Mouse (Mus musculus): ENCODE measurements around the gene Mss51. TPM values are rescaled to one million over a fixed set of nuclear protein-coding genes. Genes with fewer than 3 reads are reported as not detected.

The Mss51 gene
- 1.4 and 1.9 TPM in 2 replicates for polyA plus RNA-seq (2015; fragmentation: Nextera tagmentation; extraction: Ambion mirVana)

DNA sequence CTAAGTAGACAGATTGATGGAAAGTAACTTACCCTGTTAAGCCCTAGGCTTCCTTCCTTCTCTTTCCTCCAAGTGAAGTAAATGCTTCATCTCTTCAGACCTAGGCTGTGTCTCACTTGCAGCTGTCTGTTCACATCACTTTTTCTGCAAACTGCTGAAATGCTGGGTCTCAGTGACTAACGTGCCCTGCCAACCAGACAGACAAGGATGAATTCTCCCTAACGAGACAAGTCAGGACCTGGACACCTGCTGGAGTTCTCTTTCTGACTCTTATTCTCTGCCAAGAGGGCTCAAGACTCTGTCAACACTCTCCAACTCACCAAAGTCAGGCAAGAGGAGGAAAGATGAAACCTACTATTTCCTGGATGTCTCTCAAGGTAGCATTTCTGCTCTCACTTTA, at the start of gene Mss51:
TSS of gene Mss51 (minus strand) at position 299 of the 400 bp plus-strand sequence.
- DNase-seq (ENCODE audit: low spot score), result no peak

DNA sequence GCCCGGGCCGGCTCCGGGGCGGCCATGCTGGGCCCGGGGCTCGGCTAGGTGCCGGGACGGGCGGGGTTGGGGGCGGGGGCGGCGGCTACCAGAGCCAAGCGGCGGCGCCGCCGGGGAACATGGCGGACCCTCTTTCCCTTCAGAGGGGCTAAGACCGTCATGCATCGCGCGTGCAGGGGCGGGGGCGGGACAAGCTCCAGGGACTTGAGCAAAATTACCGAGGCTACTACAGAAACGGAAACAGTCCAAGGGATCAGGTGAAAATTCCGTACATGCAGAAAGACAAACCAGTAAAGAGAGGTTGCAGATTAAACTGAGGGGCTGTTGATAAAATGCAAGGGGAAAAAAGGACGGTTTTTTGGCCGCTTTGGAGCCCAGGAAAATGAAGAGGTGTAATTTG, 49.7 kb upstream of the Mss51 start, which contains the start of gene Ppp3cb:
TSS of gene Ppp3cb (minus strand) at position 159 of the 400 bp plus-strand sequence.
- DNase-seq (ENCODE audit: low spot score), result peak; percentile 93

DNA sequence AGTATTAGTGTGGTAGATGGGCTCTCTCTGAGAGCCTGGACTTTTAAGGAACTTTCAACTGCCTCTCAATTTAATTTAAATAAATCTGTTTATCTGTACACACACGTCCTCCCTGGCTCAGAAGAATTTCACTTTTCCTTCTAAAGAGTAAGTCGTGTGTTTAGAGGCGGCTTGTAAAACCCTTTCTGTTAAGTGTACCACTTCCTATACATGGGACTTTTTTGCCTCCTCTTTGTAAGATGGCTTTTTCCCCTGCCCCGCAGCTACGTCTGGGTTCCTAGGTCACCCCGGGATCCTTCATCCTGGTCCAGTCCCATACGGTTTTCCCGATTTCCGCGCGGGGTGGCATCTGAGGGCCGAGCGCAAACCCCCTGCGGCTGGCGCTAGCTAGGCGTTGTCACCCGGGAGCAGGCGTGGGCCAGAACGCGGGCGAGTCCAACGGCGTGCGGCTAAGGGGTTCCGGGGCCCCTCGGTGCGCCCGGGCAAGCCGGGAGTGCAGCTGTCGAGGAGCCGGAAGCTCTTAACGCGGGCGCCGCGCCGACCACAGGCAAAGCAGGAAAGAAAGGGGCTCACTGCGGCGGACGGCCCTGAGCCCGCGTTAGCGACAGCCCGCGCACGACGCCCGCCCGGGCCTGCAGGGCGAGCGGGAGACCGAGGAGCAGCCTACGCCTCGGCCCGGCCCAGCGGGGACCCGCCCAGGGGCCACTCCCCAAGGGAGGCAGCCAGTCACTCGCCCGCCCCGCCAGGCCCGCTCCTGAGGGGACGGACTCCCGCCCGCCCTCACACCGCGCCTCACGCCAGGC, 49.0 kb upstream of the Mss51 start:
- DNase-seq (ENCODE audit: low spot score), result peak; percentile 90

DNA sequence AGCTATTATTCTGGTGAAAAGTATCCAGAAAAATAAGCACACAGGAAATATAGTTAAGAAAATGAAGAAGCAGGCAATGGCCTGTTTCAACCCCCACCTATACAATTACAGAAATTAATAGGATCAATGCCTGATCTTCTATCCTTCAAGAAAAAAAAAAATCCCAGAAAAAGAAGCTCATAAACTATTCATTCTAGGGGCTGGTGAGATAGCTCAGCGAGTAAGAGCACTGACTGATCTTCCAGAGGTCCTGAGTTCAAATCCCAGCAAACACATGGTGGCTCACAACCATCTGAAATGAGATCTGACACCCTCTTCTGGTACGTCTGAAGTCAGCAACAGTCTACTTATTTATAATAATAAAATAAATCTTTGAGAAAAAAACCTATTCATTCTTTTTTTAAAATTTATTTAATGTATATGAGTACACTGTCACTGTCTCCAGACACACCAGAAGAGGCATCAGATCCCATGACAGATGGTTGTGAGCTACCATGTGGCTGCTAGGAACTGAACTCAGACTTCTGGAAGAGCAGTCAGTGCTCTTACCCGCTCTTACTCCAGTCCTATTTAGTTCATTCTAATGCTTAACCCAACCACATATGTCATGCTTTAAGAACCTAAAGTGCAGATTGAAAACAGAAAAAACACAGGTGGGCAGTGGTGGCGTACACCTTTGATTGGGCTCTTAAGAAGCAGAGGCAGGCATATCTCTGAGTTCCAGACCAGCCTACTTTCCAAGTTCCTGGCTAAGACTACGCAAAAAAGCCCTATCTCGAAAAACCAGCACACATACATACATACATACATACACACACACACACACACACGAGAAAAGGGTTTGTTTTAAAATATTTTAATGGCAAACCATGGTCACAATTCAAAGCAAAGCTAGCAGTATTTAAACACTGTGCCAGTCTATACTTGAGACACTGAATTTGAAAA, 48.0 kb upstream of the Mss51 start:
- DNase-seq (ENCODE audit: low spot score), result no peak

DNA sequence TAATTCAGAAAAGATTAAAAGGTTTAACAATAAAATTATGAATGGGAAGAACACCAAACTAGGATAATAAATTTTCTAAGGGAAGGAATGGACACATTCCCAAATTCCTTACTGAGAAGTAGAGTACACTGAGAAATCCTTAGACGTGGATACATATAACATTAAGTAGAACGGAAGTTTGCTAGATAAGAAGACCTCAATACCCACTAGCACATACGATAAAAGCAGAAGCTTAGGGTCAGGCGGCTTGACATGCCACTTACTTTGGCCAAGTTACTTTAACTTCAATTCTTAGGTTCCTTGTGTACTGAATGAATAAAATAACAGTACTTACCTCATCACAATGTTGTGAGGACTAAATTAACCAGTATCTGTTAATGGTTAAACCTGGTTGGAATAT, 32.9 kb upstream of the Mss51 start:
- DNase-seq (ENCODE audit: low spot score), result no peak

DNA sequence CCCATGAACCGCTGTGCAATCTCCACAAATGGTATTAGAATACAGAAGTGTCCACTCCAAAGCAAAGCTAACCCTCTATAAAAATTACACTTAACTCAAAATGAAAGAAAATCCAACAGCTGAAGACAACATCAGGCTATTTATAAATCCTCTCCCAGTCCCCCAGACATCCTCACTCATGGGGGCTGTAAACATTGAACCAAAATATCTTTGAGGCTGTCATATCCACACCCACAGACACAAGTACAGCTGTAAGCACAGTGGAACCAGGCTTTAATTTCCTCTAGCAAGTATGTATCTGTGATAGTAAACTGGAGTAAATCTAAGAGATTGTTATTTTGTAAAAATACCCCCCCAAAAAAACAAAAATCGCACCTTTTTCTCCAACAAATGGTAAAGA, 23.5 kb upstream of the Mss51 start:
- DNase-seq (ENCODE audit: low spot score), result no peak

DNA sequence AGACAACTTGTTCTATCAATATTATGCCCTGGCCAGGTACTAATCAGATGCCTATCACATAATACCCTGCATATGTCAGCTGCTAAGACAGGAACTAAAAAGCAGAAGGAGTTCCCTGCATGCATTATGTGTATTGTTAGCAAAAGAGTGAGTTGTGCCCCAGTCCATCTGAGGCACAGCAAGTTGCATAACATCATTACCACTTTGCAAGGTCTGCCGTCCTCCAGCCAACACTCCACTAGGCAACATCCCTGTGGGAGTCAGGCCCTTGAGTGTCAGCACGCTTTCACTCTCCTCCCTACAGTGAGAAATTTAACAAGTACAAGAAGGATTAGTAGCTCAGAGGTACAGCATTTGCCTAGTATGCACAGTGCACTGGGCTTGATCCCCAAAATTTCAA, 11.7 kb upstream of the Mss51 start:
- no peak for DNase-seq (ENCODE audit: low spot score)

DNA sequence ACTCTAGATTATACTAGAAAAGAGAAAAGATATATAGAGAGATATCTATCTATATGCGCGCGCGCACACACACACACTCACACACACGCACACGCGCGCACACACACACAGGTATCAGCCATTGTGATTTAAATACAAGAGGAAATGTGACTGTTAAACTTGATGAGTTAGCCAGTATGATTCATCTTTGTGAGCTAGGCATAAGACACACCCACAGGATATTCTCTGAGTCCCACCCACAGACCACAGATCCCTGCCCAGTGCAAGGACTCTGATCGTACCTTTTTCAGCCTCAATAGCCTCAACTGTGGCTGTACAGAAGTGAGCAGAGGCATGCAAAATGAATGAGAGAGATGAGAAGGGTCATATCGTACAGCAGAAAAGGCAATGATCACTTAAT, 6.3 kb upstream of the Mss51 start:
- DNase-seq (ENCODE audit: low spot score), result no peak

DNA sequence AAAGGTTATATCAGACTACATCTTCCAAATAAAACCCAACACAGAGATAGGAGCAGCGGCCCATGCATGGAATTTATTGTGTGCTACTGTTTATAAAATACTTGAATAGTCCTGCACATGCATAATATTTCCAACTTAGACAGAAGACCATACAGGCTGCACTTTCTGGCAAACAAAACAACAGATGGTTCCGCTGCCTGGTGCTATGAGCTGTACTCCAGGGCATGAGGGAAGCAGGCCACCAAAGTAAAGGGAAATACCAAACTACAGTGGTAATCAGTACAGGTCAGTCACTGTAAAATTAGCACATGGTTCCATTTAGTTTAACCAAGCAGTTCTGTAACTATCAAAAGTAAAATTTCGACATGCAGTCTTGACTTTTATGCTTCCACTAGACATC, 3.3 kb upstream of the Mss51 start:
- DNase-seq (ENCODE audit: low spot score), result no peak

DNA sequence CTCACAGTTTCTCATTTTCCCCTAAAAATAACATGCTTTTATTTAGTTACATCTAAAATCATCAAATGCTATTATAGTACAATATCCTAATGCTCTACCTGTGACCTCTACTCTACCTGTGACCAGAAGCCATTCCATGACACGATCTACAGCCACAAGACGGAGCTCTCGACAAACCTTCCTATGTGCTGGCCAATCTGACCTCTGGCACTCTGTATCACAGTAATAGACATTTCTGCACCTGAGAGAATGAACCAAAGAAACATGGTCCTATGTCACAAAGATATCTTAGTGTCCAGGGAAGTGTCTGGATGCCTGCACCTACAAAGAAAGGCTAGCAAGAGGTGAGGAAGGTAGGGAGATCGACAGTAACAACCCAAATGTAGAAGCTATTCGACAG, 10.7 kb downstream of the Mss51 start:
- DNase-seq (ENCODE audit: low spot score), result no peak

DNA sequence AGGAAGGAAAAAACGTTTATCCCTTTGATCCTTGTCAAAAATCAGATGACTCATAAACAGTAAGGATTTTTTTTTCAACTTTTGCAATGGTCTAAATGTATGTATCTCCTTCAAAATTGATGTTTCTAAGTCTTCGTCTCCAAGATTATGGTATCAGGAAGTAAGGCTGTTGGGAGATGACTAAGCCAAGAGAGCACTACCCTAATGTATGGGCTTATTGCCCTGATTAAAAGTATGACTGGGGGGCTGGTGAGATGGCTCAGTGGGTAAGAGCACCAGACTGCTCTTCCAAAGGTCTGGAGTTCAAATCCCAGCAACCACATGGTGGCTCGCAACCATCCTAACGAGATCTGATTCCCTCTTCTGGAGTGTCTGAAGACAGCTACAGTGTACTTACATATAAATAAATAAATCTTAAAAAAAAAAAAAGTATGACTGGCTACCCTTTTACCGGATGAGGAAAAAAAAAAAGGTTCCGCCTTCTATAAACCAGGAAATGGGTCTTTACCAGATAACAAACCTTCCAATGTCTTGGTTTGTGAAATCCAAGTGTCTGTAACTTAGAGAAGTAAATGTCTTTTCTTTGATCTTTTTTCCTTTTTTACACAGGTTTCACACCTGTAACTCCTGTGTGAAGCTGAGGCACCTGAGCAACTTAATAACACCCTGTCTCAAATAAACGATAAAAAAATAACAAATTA, 14.5 kb downstream of the Mss51 start:
- DNase-seq (ENCODE audit: low spot score), result no peak

DNA sequence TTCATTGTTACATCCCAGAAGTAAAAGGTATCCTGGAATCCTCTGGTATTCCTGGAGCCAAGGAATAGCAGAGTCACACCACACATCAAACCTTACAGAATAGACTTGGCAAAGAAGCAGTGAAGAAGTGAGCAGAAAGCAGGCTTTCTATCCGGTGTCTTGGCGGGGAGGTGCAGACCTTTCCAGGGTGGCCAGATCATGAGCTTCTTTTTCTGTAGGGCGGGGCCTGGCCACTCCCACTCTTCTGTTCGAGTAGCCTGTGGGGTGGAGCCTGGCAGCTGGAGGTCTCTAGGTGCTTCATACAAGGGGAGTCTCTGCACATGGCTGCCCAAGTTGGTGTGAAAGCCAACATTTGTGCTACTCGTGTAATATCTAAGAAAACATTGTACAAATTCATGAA, 15.5 kb downstream of the Mss51 start:
- DNase-seq (ENCODE audit: low spot score), result peak; percentile 14

DNA sequence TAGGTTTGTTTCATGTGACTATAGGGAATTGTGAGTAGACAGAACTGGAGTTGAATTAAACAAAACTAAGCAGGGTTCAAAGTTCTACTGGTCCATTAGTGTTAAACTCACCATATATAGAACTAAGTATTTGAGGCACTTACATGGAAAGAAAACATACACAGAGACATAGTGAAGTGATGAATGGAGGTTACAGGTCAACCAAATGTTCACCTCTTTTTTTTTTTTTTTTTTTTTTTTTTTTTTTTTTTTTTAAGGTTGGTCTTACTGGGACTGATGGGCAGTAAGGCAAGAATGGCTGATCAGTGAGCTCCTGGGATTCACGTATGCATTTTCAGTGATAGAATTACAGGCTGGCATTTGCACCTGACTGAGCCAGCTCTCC, 16.5 kb downstream of the Mss51 start:
- DNase-seq (ENCODE audit: low spot score), result no peak

DNA sequence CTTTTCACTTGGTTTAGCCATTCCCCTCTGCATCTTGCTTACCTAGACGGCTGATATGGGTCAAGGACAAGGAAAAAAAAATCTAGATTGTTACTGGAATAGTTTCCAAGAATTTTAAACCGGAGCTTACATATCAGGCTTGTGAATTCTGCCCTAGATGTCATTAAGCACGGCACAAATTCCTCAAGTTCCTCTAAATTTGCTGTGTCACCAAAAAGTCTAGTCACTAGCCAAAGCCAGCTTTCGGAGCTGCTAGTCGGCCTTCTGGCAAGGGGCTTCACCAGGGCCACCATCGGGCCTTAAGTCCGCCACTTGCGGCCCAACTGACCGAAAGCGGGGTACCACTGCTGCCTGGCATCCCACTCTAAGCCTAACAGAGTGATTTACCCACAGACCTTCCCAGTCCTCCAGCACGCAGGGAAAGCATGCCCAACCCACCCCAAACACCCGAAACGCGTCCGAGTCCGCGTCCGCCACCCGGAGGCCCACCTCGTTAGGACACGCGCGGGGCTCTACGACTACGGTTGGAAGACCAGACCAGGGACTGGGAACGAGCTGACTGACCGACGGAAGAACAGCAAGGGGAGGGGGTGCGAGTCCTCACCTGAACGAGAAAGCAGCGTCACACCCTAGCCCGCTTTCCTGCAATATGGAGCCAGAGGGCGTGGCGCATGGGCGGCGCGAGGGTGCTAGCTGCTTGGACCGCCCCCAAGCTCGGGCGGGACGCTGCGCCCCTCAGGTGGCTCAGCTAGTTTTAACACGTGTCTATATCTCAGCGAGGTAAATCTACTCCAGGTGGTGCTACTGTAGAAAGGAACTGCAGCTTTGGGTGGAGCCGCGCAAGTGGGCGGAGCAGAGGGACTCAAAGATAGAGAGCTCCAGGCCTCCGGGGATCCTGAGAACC, 17.2 kb downstream of the Mss51 start, which contains the start of gene Anxa7:
TSS of gene Anxa7 (minus strand) at position 843 of the 904 bp plus-strand sequence.
- DNase-seq (ENCODE audit: low spot score), result peak; percentile 81

DNA sequence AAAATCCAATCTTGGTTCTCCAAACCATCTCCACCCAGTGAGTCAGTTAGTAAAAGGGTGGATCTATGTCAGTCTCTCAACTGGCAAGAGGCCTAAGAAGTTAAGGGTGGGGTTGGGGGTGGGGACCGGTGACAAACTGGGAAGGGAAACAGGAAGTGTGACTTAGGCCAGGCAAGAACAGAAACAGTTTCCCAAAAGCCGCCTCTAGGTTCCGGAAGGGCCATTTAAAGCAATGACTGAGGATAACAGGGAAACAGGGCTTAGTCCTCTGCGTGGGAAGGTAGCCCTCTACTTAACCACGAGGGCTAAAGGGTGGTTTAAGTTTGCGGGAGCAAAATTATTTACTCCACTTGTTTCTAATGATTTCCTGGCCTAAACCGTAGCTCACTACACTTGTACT, 17.9 kb downstream of the Mss51 start:
- no peak for DNase-seq (ENCODE audit: low spot score)

DNA sequence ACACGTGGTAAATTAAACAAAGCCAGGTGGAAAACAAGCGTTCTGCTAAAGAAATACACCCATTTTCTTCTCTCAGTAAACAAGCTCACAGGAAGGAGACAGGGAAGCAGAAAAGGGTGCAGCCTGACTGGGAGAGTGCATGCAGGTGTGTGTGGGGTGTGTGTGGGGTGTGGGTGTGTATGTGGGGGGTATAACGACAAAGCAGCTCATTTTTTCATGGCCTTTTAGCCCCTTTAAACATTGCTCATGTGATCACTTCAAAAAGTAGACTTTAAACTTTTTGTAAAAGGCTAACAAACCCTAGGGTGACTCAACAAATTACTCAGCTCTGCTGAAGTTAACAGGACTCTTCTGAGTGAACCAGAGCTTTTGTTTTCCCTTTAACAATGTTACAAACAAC, 18.3 kb downstream of the Mss51 start:
- DNase-seq (ENCODE audit: low spot score), result peak; percentile 67

DNA sequence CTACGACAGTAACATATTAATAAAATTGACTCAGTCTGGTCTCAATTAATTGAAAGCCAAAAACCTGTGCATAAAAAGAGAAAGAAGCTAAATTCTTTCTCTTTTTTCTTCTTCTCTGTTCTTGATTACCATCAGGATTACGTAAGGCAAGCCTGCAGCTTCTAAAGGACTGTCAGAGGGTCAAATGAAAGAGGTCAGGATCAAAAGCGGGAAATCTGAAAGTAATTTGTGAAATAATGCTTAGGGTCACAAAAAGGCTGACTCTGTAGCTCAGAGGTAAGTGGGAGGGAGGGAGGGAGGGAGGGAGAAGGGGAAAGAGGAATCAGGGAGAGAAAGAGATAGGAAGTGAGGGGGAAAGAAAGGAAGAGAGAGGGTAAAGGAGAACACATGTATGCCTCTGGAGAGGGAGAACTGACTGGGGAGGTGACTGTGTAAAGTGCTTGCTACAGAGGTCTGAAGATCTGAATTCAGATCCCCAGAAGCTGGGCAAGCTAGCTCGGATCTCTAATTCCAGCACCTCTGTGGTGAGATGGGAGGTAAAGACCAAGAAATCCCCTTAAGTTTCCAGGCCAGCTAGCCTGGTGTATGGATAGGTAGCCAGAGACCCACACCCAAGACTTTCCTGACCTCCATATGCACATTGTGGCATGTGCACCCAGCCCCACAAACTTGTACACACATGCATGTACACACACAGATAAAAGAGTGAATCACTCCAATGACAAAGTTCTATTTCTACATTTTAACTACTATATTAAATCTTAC, 19.3 kb downstream of the Mss51 start:
- no peak for DNase-seq (ENCODE audit: low spot score)

DNA sequence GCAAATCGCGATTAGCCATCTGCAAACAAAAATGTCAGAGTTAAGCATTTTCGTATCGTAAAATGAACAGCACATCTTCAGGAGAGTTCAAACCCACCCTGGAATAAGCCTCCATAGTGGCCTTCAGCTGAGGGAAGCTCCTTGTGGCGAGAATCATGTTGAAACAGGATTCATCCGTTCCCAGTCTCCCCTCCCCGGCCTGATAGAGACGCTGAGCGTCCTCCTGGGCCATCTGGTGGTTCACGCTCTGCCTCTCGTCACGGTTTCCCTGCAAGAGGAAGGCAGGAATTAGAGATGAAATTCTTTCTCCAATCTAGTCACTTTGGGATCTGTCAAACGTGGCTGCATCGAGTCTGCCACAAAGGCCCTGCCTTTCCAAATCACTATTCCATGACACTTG, 36.5 kb downstream of the Mss51 start:
- DNase-seq (ENCODE audit: low spot score), result no peak

DNA sequence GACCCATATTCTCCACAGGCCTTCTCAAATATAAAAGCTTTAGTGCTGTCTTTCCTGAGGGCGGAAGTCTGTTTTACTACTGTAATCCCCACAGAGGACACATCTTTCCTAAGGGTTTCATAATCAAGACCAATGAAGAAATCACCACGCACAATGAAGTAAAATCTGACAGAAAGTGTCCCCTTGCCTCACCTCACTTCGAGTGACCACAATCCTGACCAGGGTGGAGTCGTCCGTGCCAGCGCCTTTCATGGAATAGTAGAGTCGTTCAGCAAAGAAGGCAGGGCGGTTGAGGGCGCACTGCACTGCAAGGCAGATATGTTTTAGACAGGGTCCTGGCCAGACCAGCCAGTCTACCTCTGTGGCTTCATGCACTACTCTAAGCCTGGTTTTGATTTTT, 38.3 kb downstream of the Mss51 start:
- no peak for DNase-seq (ENCODE audit: low spot score)

DNA sequence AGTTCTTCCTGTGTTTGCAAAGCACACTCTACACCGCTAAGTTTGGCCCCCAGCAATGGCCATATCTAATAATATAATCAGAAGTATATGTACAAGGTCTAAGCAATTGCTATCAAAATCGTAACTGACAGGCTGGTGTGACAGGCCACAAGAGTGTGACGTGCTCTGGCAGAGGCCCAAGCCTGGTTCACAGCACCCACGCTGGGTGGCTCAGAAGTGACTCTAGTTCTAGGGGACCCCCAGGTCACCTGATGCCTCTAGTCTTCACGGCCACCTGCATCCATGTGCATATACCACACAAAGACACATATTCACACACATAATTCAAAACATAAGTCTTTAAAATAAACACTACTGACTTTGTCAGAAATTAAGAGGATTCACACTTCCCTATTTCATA, 43.8 kb downstream of the Mss51 start:
- no peak for DNase-seq (ENCODE audit: low spot score)

All from thymus, postnatal 0 days (tissue).